Mouse (Mus musculus) CH12.LX (cell line): Measurements from ENCODE around the gene Tsg101.

Experiments used
- CTCF ChIP-seq, 2 experiments: IDR thresholded peaks in 1 of 2; conservative IDR thresholded peaks in 1 of 2; 2 replicates each; pipeline ENCODE4 v1.5.1; 2011 to 2012; ENCODE audit warnings: low read depth in 2 of 2, low read length in 2 of 2, improper control_type of control experiment in 1 of 2, inconsistent platforms in 1 of 2, mild to moderate bottlenecking in 1 of 2, moderate library complexity in 1 of 2
- EP300 ChIP-seq: IDR thresholded peaks from 2 replicates; pipeline ENCODE4 v1.6.1; 2011; ENCODE audit warnings: low read length, improper control_type of control experiment
- MAZ ChIP-seq: IDR thresholded peaks from 2 replicates; pipeline ENCODE4 v1.6.1; 2012; ENCODE audit warnings: low read depth, mild to moderate bottlenecking, inconsistent platforms, low read length, improper control_type of control experiment, moderate library complexity
- POLR2A ChIP-seq: IDR thresholded peaks from 2 replicates; pipeline ENCODE4 v1.6.1; 2011; ENCODE audit warnings: low read depth, mild to moderate bottlenecking, improper control_type of control experiment, low read length
- RAD21 ChIP-seq: IDR thresholded peaks from 2 replicates; pipeline ENCODE4 v1.6.1; 2011; ENCODE audit warnings: low read depth, mild to moderate bottlenecking, low read length, improper control_type of control experiment, moderate library complexity
- SIN3A ChIP-seq: IDR thresholded peaks from 2 replicates; pipeline ENCODE4 v1.6.1; 2012; ENCODE audit warnings: low read length, improper control_type of control experiment, inconsistent platforms
- USF2 ChIP-seq: conservative IDR thresholded peaks from 2 replicates; pipeline ENCODE4 v1.6.1; 2011; ENCODE audit warnings: low read depth, low read length, improper control_type of control experiment

DNA sequence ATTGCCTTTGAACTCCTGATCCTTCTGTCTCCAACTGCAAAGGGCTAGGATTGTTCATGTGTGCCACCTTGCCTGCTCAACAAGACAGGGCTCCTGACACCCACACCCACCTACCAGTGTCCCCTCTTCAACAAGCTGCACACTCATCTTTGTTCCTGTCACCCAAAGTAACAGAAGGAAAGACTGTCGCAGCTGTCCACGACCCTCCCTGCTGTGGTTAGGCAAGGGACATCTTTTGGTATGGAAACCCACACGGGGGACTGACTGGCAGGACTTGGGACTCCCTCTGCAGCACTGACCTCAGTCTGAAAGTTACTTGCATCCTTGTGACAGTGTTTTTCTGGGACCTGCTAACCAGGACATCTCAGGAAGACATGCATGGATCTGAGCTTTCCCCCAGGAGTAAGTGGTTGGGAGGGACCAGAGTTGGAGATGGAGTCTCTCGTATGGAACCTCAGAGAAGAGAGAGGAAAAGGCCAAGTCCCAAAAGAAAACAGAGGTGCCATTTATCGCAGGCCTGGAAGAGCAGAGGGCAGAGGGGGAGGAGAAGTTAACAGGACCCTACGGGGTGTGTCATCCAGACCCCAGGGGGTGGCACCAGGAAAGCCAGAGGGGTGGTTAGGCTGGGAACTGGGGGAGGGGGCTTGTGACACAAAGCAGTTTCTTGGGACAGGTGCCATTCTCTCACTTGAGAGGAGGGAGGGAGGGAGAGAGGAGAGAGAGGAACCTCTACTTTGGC, 78.8 kb downstream of the Tsg101 start, which contains the start of gene Ldha:
- no peak for TF ChIP-seq SIN3A
- TF ChIP-seq EP300, result no peak
- TF ChIP-seq CTCF (conservative IDR thresholded peaks at IDR 0.05 in 1 of 2, IDR thresholded peaks at IDR 0.05 in 1 of 2; ENCODE audit: low read depth in 2 of 2, low read length in 2 of 2), result no peak
- no peak for TF ChIP-seq MAZ
- no peak for TF ChIP-seq POLR2A
- no peak for TF ChIP-seq RAD21
- TF ChIP-seq USF2, result no peak
